Mouse (Mus musculus) heart, postnatal 0 days (tissue): ENCODE data around the gene Tmem91. TPM values are rescaled to one million over a fixed set of nuclear protein-coding genes. Genes with fewer than 3 reads are reported as not detected.

Experiments used
- ATAC-seq: fragments of 200-750 bp; cut with Nextera tagmentation; 2 replicates; pipeline ENCODE4 v1.8.0; 2017; ENCODE audit warnings: low read depth, moderate number of reproducible peaks, moderate library complexity; ENCODE audit not compliant: insufficient read depth
- DNase-seq: peaks from one replicate; pipeline ENCODE4 v3.0.0-alpha.2; 2016; ENCODE audit warnings: low spot score
- H3K27ac ChIP-seq: fragments of 300-500 bp; sonication (generic); 2 replicates; pipeline ENCODE4 v1.5.1; 2014; ENCODE audit warnings: low read depth, mild to moderate bottlenecking
- H3K27me3 ChIP-seq: fragments of 300-500 bp; sonication (generic); 2 replicates; pipeline ENCODE4 v1.6.1; 2014; ENCODE audit warnings: low read length, mixed read lengths; ENCODE audit not compliant: control insufficient read depth, insufficient read depth
- H3K36me3 ChIP-seq: fragments of 300-500 bp; sonication (generic); replicated peaks from 2 replicates; pipeline ENCODE4 v1.6.1; 2014; ENCODE audit warnings: low read length, mixed read lengths; ENCODE audit not compliant: control insufficient read depth, insufficient read depth
- H3K4me1 ChIP-seq: fragments of 300-500 bp; sonication (generic); 2 replicates; pipeline ENCODE4 v1.6.1; 2014; ENCODE audit warnings: antibody characterized with exemption; ENCODE audit not compliant: control insufficient read depth, insufficient read depth
- H3K4me2 ChIP-seq: fragments of 300-500 bp; sonication (generic); 2 replicates; pipeline ENCODE4 v1.6.1; 2014; ENCODE audit warnings: low read depth, mild to moderate bottlenecking, low read length, moderate library complexity
- H3K4me3 ChIP-seq: fragments of 300-500 bp; sonication (generic); 2 replicates; pipeline ENCODE4 v1.5.1; 2014; ENCODE audit warnings: low read depth, low read length
- H3K9ac ChIP-seq: fragments of 300-500 bp; sonication (generic); replicated peaks from 2 replicates; pipeline ENCODE4 v1.6.1; 2014; ENCODE audit warnings: low read depth, low read length, mixed read lengths
- H3K9me3 ChIP-seq: fragments of 300-500 bp; sonication (generic); replicated peaks from 2 replicates; pipeline ENCODE4 v1.6.1; 2016; ENCODE audit warnings: low read length; ENCODE audit not compliant: control insufficient read depth
- CTCF ChIP-seq: IDR thresholded peaks from 2 replicates; pipeline ENCODE4 v1.5.1; 2016; ENCODE audit warnings: antibody characterized with exemption, control low read depth, low read depth
- EP300 ChIP-seq: IDR thresholded peaks from 2 replicates; pipeline ENCODE4 v1.6.1; 2016; ENCODE audit warnings: antibody characterized with exemption, low read depth
- WGBS: fragments of 180-500 bp; shearing (Covaris S2); extraction: QIAGEN DNeasy Blood & Tissue Kit; methylation state at CpG from one replicate; pipeline ENCODE4 v1.1.7; 2014; 5-methylcytosine and 5-hydroxymethylcytosine counted together
- polyA plus RNA-seq: library from polyadenylated mRNA; unstranded; fragments of >200 nt; fragmentation: Nextera tagmentation; extraction: Ambion mirVana; gene quantifications from 2 replicates; pipeline ENCODE4 v1.2.1, GENCODE M21; 2015
- total RNA-seq: library from RNA; depleted of rRNA; stranded (reverse); fragments of >200 nt; gene quantifications from 2 replicates; pipeline ENCODE4 v1.2.3, GENCODE M21; 2014; ENCODE audit warnings: low replicate concordance

Gene Tmem91
- total and polyA plus RNA-seq, 2 experiments from 2014 or later = 0.77 TPM; not detected in 1

GRCm38 (mm10) chr7:25680514-25681258, 5.7 kb upstream of the Tmem91 start, which contains the start of gene B9d2:
Gene B9d2 (plus strand): TSS chr7:25680780.
- Histone ChIP-seq H3K27me3 (peaks cover 2% of the 10 kb centered on the region; the same call in 1 of the 2 replicates), H3K36me3 (no peaks in the 10 kb centered on the region), H3K9me3 (no peaks in the 10 kb centered on the region), H3K4me2 (peak within 1 kb of the TSS; percentile 65), H3K4me1 (peaks cover 16% of the 10 kb centered on the region; the same call in 1 of the 2 replicates), H3K27ac (peak within 1 kb of the TSS; percentile 87), H3K4me3 (peak within 1 kb of the TSS; percentile 64), H3K9ac (peak within 1 kb of the TSS; percentile 59)
- DNase-seq = peak; percentile 96
- WGBS = under 1% methylated on average over 46 of the region's 46 CpGs
- peak; percentile 95 for ATAC-seq
- TF ChIP-seq EP300 (peak; percentile 51; the same call in 1 of the 2 replicates), CTCF (no peak)

- DNase-seq (no peak), ATAC-seq (no peak)
- peaks cover 17% of the 10 kb centered on the region for H3K4me1 ChIP-seq
- TF ChIP-seq EP300 (no peak), CTCF (no peak; the same call in 1 of the 2 replicates)
- no peaks in the 10 kb centered on the region for H3K9me3 ChIP-seq
- H3K27me3 ChIP-seq = peaks cover 9% of the 10 kb centered on the region
- no peak overlapping the region for H3K9ac ChIP-seq
- no peaks in the 10 kb centered on the region for H3K36me3 ChIP-seq
- peak overlapping the region; percentile 64 for H3K4me3 ChIP-seq
- H3K4me2 ChIP-seq = peak overlapping the region; percentile 65
- H3K27ac ChIP-seq = peak overlapping the region; percentile 87
- 5% methylated on average over 6 of the region's 6 CpGs for WGBS
Measured at GRCm38 (mm10) chr7:25679971-25680370, 5.0 kb upstream of the Tmem91 start.

- H3K27me3 ChIP-seq = peaks cover 26% of the 10 kb centered on the region
- no peaks in the 10 kb centered on the region for H3K9me3 ChIP-seq
Measured at GRCm38 (mm10) chr7:25677013-25677412, 2.0 kb upstream of the Tmem91 start.

GRCm38 (mm10) chr7:25676085-25676781, 1.3 kb upstream of the Tmem91 start:
- no peak overlapping the region for H3K9ac ChIP-seq
- TF ChIP-seq EP300 = no peak
- peaks cover 26% of the 10 kb centered on the region for H3K27me3 ChIP-seq
- H3K9me3 ChIP-seq = no peaks in the 10 kb centered on the region
- 0 out of 2 replicates have a peak overlapping the region, but pooled peaks have one; percentile 35 for H3K27ac ChIP-seq
- no peaks in the 10 kb centered on the region for H3K36me3 ChIP-seq
- ATAC-seq (peak; percentile 33), DNase-seq (peak; percentile 69)
- peaks cover 17% of the 10 kb centered on the region for H3K4me1 ChIP-seq
- WGBS = 23% methylated on average over 15 of the region's 15 CpGs
- no peak overlapping the region for H3K4me3 ChIP-seq
- no peak overlapping the region for H3K4me2 ChIP-seq

More at GRCm38 (mm10) chr7:25677013-25677412, 2.0 kb upstream of the Tmem91 start:
- no peak overlapping the region for H3K9ac ChIP-seq
- no peak overlapping the region for H3K27ac ChIP-seq
- no peaks in the 10 kb centered on the region for H3K36me3 ChIP-seq
- peaks cover 20% of the 10 kb centered on the region for H3K4me1 ChIP-seq
- no peak overlapping the region for H3K4me3 ChIP-seq
- ATAC-seq (no peak), DNase-seq (no peak)
- H3K4me2 ChIP-seq = no peak overlapping the region
- WGBS = 86% methylated on average over 7 of the region's 7 CpGs
- TF ChIP-seq EP300 = no peak
- no peak for TF ChIP-seq CTCF

GRCm38 (mm10) chr7:25675405-25675804, 439 bp upstream of the Tmem91 start:
- Histone ChIP-seq H3K4me3 (peak overlapping the region; percentile 29; the same call in 1 of the 2 replicates), H3K9ac (no peak overlapping the region), H3K4me2 (peak overlapping the region; percentile 55; the same call in 1 of the 2 replicates), H3K36me3 (no peaks in the 10 kb centered on the region), H3K4me1 (peaks cover 15% of the 10 kb centered on the region; the same call in 1 of the 2 replicates), H3K27ac (no peak overlapping the region), H3K27me3 (peaks cover 26% of the 10 kb centered on the region), H3K9me3 (no peaks in the 10 kb centered on the region)
- TF ChIP-seq CTCF = no peak
- no peak for TF ChIP-seq EP300
- no peak for DNase-seq
- ATAC-seq = no peak
- WGBS = 51% methylated on average over 6 of the region's 6 CpGs
